Mouse (Mus musculus) CH12.LX (cell line): ENCODE measurements around the gene Ankdd1b. TPM values are rescaled to one million over a fixed set of nuclear protein-coding genes. Genes with fewer than 3 reads are reported as not detected.

Experiments
- DNase-seq: peaks from one replicate; pipeline ENCODE4 v3.0.0-alpha.2; 2013; ENCODE audit errors: extremely low read depth
- H3K27ac ChIP-seq: 2 replicates; pipeline ENCODE4 v1.5.1; 2012; ENCODE audit warnings: low read depth, mild to moderate bottlenecking, control low read depth, moderate library complexity; ENCODE audit not compliant: insufficient read depth
- H3K27me3 ChIP-seq: replicated peaks from 2 replicates; pipeline ENCODE3; 2012; ENCODE audit warnings: inconsistent platforms
- H3K36me3 ChIP-seq, 2 experiments: replicated peaks in 1 of 2; 2 replicates each; pipeline versions ENCODE3 to v1.6.1; 2012; ENCODE audit warnings: inconsistent platforms in 1 of 2, low read length in 1 of 2, mild to moderate bottlenecking in 1 of 2, mixed read lengths in 1 of 2, moderate library complexity in 1 of 2; ENCODE audit not compliant: control insufficient read depth in 1 of 2, insufficient read depth in 1 of 2
- H3K4me1 ChIP-seq, 2 experiments: 2 replicates each; pipeline ENCODE4 v1.6.1; 2012; ENCODE audit warnings: inconsistent platforms in 1 of 2, moderate library complexity in 1 of 2; ENCODE audit not compliant: insufficient read depth in 2 of 2, control insufficient read depth in 1 of 2
- H3K4me2 ChIP-seq: 2 replicates; pipeline ENCODE4 v1.6.1; 2012; ENCODE audit warnings: low read depth, mild to moderate bottlenecking, control low read depth; ENCODE audit not compliant: poor library complexity, insufficient read depth, severe bottlenecking
- H3K4me3 ChIP-seq, 3 experiments: fragments of 150-350 bp in 1 of 3; sonication (generic) in 1 of 3; replicated peaks in 1 of 3; 2 replicates each; pipeline versions ENCODE3 to v1.5.1; 2011 to 2012; ENCODE audit warnings: low read depth in 2 of 3, low read length in 2 of 3, mild to moderate bottlenecking in 2 of 3, moderate library complexity in 2 of 3, control low read depth in 1 of 3, improper control_type of control experiment in 1 of 3, inconsistent platforms in 1 of 3, mixed read lengths in 1 of 3; ENCODE audit not compliant: poor library complexity in 1 of 3
- H3K79me2 ChIP-seq: replicated peaks from 2 replicates; pipeline ENCODE4 v1.6.1; 2012; ENCODE audit warnings: mild to moderate bottlenecking, moderate library complexity; ENCODE audit not compliant: control insufficient read depth, poor library complexity, insufficient read depth, severe bottlenecking; ENCODE audit errors: extremely low read depth
- H3K9ac ChIP-seq: 2 replicates; pipeline ENCODE4 v1.6.1; 2012; ENCODE audit warnings: low read depth, mild to moderate bottlenecking, control low read depth, moderate library complexity; ENCODE audit not compliant: insufficient read depth
- H3K9me3 ChIP-seq: replicated peaks from 2 replicates; pipeline ENCODE3; 2012; ENCODE audit warnings: low read length, inconsistent platforms, mixed read lengths
- BHLHE40 ChIP-seq: IDR thresholded peaks from 2 replicates; pipeline ENCODE4 v1.6.1; 2011; ENCODE audit warnings: mild to moderate bottlenecking, low read depth, low read length, improper control_type of control experiment
- CHD1 ChIP-seq: IDR thresholded peaks from 2 replicates; pipeline ENCODE4 v1.6.1; 2012; ENCODE audit warnings: low read depth, low read length, improper control_type of control experiment, inconsistent platforms
- E2F4 ChIP-seq: IDR thresholded peaks from 2 replicates; pipeline ENCODE4 v1.6.1; 2011; ENCODE audit warnings: low read depth, low read length, improper control_type of control experiment; ENCODE audit not compliant: insufficient replicate concordance
- EP300 ChIP-seq: IDR thresholded peaks from 2 replicates; pipeline ENCODE4 v1.6.1; 2011; ENCODE audit warnings: low read length, improper control_type of control experiment
- JUND ChIP-seq: conservative IDR thresholded peaks from 2 replicates; pipeline ENCODE4 v1.6.1; 2011; ENCODE audit warnings: low read depth, low read length, improper control_type of control experiment
- MAFK ChIP-seq: IDR thresholded peaks from 2 replicates; pipeline ENCODE4 v1.6.1; 2011; ENCODE audit warnings: low read length, improper control_type of control experiment; ENCODE audit not compliant: insufficient replicate concordance
- MXI1 ChIP-seq: IDR thresholded peaks from 2 replicates; pipeline ENCODE4 v1.6.1; 2011; ENCODE audit warnings: mild to moderate bottlenecking, low read depth, low read length, improper control_type of control experiment
- MYC ChIP-seq: IDR thresholded peaks from 2 replicates; pipeline ENCODE4 v1.6.1; 2011; ENCODE audit warnings: low read depth, mild to moderate bottlenecking, improper control_type of control experiment, low read length
- SIN3A ChIP-seq: IDR thresholded peaks from 2 replicates; pipeline ENCODE4 v1.6.1; 2012; ENCODE audit warnings: low read length, improper control_type of control experiment, inconsistent platforms
- UBTF ChIP-seq: IDR thresholded peaks from 2 replicates; pipeline ENCODE4 v1.6.1; 2012; ENCODE audit warnings: low read depth, mild to moderate bottlenecking, inconsistent platforms, low read length, improper control_type of control experiment, moderate library complexity
- ZC3H11A ChIP-seq: IDR thresholded peaks from 2 replicates; pipeline ENCODE4 v1.6.1; 2012; ENCODE audit warnings: low read depth, mild to moderate bottlenecking, inconsistent platforms, low read length, improper control_type of control experiment
- dilution Hi-C: fragments of 300-500 bp; cut with MboI; formaldehyde crosslinking; loops from 2 replicates; pipeline ENCODE4 v1.14.3; 2020; ENCODE audit warnings: low sequenced_read_pairs; ENCODE audit not compliant: extremely low pct_unique_long_range_greater_than_20kb, extremely low pct_ligation_motif_present
- in situ Hi-C: fragments of 300-500 bp; cut with MboI; formaldehyde crosslinking; loops from 3 replicates; pipeline ENCODE4 v1.14.3; 2019; ENCODE audit warnings: low sequenced_read_pairs, low pct_ligation_motif_present, low pct_unique_long_range_greater_than_20kb, mixed read lengths
- polyA plus RNA-seq: library from polyadenylated mRNA; unstranded; fragments of >175 nt; gene quantifications from 2 replicates; pipeline ENCODE4 v1.2.1, GENCODE M21; 2012; ENCODE audit warnings: low read depth; ENCODE audit not compliant: insufficient read length
- total RNA-seq, 2 experiments: library from RNA; depleted of rRNA; stranded (reverse); fragments of 300-350 nt in 1 of 2; fragments of >200 nt in 1 of 2; gene quantifications; 2 replicates each; pipeline ENCODE4 v1.2.3; 2012 to 2014

Ankdd1b gene
- total and polyA plus RNA-seq, 3 experiments: 0.08 TPM; not detected in 2

DNA sequence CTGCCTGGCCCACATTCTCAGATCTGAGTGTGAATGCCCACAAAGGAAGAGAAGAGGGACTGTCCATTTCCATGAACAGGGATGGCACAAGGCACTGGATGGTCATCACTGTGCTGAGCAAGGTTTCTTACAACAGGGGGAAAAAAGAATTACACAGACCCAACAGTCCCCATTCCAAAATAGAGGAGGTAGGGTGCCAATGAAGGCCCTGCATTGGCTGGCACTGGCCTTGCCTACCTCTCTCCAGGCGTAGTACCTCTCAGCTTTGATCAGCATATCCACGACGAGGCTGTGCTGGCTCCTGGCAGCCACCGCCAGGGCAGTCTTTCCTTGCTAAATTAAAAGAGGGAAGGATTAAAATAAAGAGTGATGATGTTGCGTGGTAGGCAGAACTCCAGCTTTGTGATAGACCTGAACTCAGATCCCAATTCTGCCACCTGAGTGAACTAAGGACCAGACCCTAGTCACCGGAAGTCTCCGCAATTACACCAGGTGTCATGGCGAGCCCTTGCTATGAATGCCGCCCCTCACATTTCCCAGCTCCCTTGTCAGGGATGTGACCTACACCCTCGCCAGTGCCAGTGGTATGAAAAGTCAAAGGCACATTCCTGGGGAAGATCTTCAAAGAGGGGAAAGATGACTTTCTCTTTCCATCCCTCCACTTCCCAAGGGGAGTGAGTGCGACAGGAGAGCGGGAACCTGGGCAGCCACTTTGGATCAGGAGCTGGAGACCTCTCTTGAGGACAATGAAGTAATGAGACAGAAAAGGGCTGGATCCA lies 46.3 kb downstream of the Ankdd1b start:
- H3K36me3 ChIP-seq: peaks cover 2 to 8% of the 10 kb centered on the region in 2 experiments
- in situ Hi-C loops (no loop called here), dilution Hi-C loops (no loop called here)
- H3K4me2 ChIP-seq: no peak overlapping the region
- no peak overlapping the region for H3K9ac ChIP-seq
- H3K4me1 ChIP-seq: peaks cover 0 to 4% of the 10 kb centered on the region in 2 experiments; a peak in 1 of 4 replicates
- H3K27ac ChIP-seq: no peak overlapping the region
- TF ChIP-seq MXI1: no peak
- no peak for TF ChIP-seq UBTF
- TF ChIP-seq JUND: no peak
- TF ChIP-seq BHLHE40: no peak
- TF ChIP-seq CHD1: no peak
- no peak for TF ChIP-seq ZC3H11A
- DNase-seq: no peak
- no peaks in the 10 kb centered on the region for H3K9me3 ChIP-seq
- H3K79me2 ChIP-seq: no peaks in the 10 kb centered on the region
- no peaks in the 10 kb centered on the region for H3K27me3 ChIP-seq
- H3K4me3 ChIP-seq: no peak overlapping the region

- TF ChIP-seq SIN3A (no peak), E2F4 (no peak), MYC (no peak)
- Histone ChIP-seq H3K9me3 (no peaks in the 10 kb centered on the region), H3K79me2 (no peaks in the 10 kb centered on the region), H3K4me3 (no peak overlapping the region), H3K4me1 (no peaks in the 10 kb centered on the region), H3K9ac (no peak overlapping the region), H3K27me3 (no peaks in the 10 kb centered on the region), H3K36me3 (peaks cover 14 to 40% of the 10 kb centered on the region in 2 experiments), H3K27ac (no peak overlapping the region), H3K4me2 (no peak overlapping the region)
- in situ Hi-C loops: no loop called here
- dilution Hi-C loops: no loop called here
- DNase-seq: no peak
Observed at GRCm38 (mm10) chr13:96421230-96421629, 49.8 kb downstream of the Ankdd1b start.

DNA sequence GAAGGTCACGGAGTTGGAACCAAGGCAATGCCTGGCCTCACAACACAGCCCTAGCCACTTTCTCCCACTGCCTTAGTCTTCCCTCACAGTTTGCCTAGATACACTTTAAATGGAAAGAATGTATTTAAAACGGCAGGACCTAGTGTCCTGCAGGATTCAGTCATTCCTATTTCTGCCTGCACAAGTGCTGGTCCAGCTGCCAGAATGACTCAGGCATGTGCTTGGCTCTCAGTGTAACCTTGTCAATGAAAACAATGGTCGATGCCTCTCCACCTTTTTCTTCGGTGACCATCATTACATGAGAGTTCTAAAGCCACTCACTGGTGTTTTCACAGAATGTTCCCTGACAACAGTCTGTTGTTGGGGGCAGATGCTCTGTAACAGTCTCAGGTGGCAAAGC lies 52.5 kb downstream of the Ankdd1b start:
- Histone ChIP-seq H3K9ac (no peak overlapping the region), H3K27me3 (no peaks in the 10 kb centered on the region), H3K36me3 (peaks cover 33 to 65% of the 10 kb centered on the region in 2 experiments), H3K27ac (no peak overlapping the region), H3K79me2 (no peaks in the 10 kb centered on the region)
- TF ChIP-seq JUND (no peak), E2F4 (no peak), MAFK (no peak), EP300 (no peak)
- TF ChIP-seq, all 38 proteins: peak for 0
- Histone ChIP-seq H3K4me3 (no peak overlapping the region), H3K4me1 (no peaks in the 10 kb centered on the region), H3K9me3 (no peaks in the 10 kb centered on the region), H3K4me2 (no peak overlapping the region)
- in situ Hi-C loops: no loop called here
- dilution Hi-C loops: no loop called here
- DNase-seq: no peak
